9 mouse cellular contexts compared by ENCODE assay signal in the genomic region with DNA sequence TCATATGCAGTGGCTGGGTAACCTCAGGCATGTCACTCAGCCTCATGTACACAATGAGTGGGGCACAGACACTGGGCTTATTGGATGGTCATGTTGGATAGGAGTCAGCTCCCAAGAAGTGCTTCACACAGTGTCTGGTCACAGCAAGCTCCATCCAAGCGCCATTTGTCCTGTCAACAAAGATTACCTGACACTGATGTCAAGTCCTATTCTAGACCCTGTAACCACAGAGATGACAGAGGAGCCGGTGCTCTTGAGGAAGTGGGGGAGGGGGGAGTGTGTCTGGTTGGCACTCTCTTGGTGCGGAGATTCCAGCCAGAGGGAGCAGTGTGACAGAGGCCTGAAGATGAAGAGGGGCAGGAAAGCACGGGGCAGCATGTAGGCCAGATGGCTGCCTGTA. TPM values are rescaled to one million over a fixed set of nuclear protein-coding genes. Genes with fewer than 3 reads are reported as not detected.
A peak's percentile ranks its signal among the peaks of the same experiment; 100 is the strongest.
DNase-seq lines count a peak whose midpoint lies in the region; ATAC-seq and TF ChIP-seq lines count a peak whose summit lies in the region.
"Had no signal": no experiment of that assay in that cellular context is flagged by ENCODE, and none has a peak within 500 bp of the region (broad histone marks: within the 10 kb centered on the region; RNA-seq: fewer than 3 reads in every experiment).

No protein-coding gene starts in this region.

- peaks cover 6% of the 10 kb centered on the region; the same call in 1 of the 2 replicates for H3K36me3 ChIP-seq in hindbrain, embryonic 12.5 days
- peaks cover 5% of the 10 kb centered on the region for H3K36me3 ChIP-seq in midbrain, postnatal 0 days (ENCODE audit: insufficient read depth, low read length)

- H3K4me3 ChIP-seq in layer of hippocampus, adult 2 months, result no peak overlapping the region
- H3K4me3 ChIP-seq in cortical plate, adult 2 months (ENCODE audit: insufficient read depth, low read length), result no peak overlapping the region
- H3K4me3 ChIP-seq in hindbrain, embryonic 12.5 days, result no peak overlapping the region
- H3K4me3 ChIP-seq in midbrain, postnatal 0 days (ENCODE audit: low read depth, low read length), result no peak overlapping the region

- peaks cover 35% of the 10 kb centered on the region for H3K4me1 ChIP-seq in cortical plate, adult 2 months (ENCODE audit: control insufficient read depth, insufficient read depth, low read length)
- peaks cover 78% of the 10 kb centered on the region for H3K4me1 ChIP-seq in hindbrain, embryonic 12.5 days
- H3K4me1 ChIP-seq in midbrain, postnatal 0 days (ENCODE audit: insufficient read depth, low read length), result peaks cover 45% of the 10 kb centered on the region

- no peaks in the 10 kb centered on the region for H3K27me3 ChIP-seq in hindbrain, embryonic 12.5 days
- H3K27me3 ChIP-seq in midbrain, postnatal 0 days (ENCODE audit: insufficient read depth, low read length), result no peaks in the 10 kb centered on the region
- H3K27me3 ChIP-seq: Patski had no signal

- peak overlapping the region; percentile 99 for H3K27ac ChIP-seq in layer of hippocampus, adult 2 months
- H3K27ac ChIP-seq in cortical plate, adult 2 months (ENCODE audit: insufficient read depth, low read length), result 0 out of 2 replicates have a peak overlapping the region, but pooled peaks have one; percentile 0
- H3K27ac ChIP-seq in hindbrain, embryonic 12.5 days, result peak overlapping the region; percentile 99
- peak overlapping the region; percentile 43; the same call in 1 of the 2 replicates for H3K27ac ChIP-seq in midbrain, postnatal 0 days (ENCODE audit: low read depth, low read length)

- no peaks in the 10 kb centered on the region for H3K9me3 ChIP-seq in hindbrain, embryonic 12.5 days (replicated peaks)
- no peaks in the 10 kb centered on the region for H3K9me3 ChIP-seq in midbrain, postnatal 0 days (ENCODE audit: low read length)

- H3K9ac ChIP-seq in hindbrain, embryonic 12.5 days, result no peak overlapping the region
- no peak overlapping the region for H3K9ac ChIP-seq in midbrain, postnatal 0 days (replicated peaks; ENCODE audit: low read length, poor library complexity, severe bottlenecking)

- TF ChIP-seq CTCF in layer of hippocampus, adult 2 months (conservative IDR thresholded peaks at IDR 0.05), result no peak
- no peak for TF ChIP-seq CTCF in cortical plate, adult 2 months (IDR thresholded peaks at IDR 0.05; ENCODE audit: extremely low read depth, insufficient read depth, low read length)
- TF ChIP-seq CTCF in midbrain, postnatal 0 days (IDR thresholded peaks at IDR 0.05), result no peak

- DNase-seq in layer of hippocampus, adult 2 months (ENCODE audit: low spot score in 2 of 2), result no peak
- DNase-seq in layer of hippocampus, postnatal 14 days (ENCODE audit: low spot score in 2 of 2), result no peak
- peak; percentile 50 for DNase-seq in midbrain, postnatal 0 days (ENCODE audit: low spot score)
- DNase-seq in adrenal gland, adult 8-10 months, result no peak
- DNase-seq in gastrocnemius, postnatal 4 days (ENCODE audit: low spot score in 2 of 2), result no peak

- WGBS in hindbrain, embryonic 12.5 days, result 43% methylated on average over 4 of the region's 4 CpGs
- 40% methylated on average over 4 of the region's 4 CpGs for WGBS in midbrain, postnatal 0 days

- no peak overlapping the region for H3K4me2 ChIP-seq in hindbrain, embryonic 12.5 days (replicated peaks)
- H3K4me2 ChIP-seq in midbrain, postnatal 0 days (ENCODE audit: low read depth, low read length, poor library complexity, severe bottlenecking), result no peak overlapping the region

- ATAC-seq in hindbrain, embryonic 12.5 days (ENCODE audit: low FRiP score), result no peak
- ATAC-seq in midbrain, postnatal 0 days (ENCODE audit: low FRiP score), result no peak
- no peak for ATAC-seq in monocyte, adult 5-6 weeks (replicated peaks; ENCODE audit: insufficient number of reproducible peaks, low FRiP score, low TSS enrichment, poor library complexity, severe bottlenecking)
- ATAC-seq: Patski had no signal

- TF ChIP-seq POLR2A in cortical plate, adult 2 months (IDR thresholded peaks at IDR 0.05; ENCODE audit: extremely low read depth, insufficient read depth, low read length), result no peak

RNA-seq across cellular contexts. Expression of a gene that starts 21.6 kb away (rescaled TPM):
- 10 to 100 TPM; 54.4 to 56.8 TPM for total RNA-seq in layer of hippocampus, adult 2 months (2021)
- 10 to 100 TPM; 48.0 to 50.1 TPM for total RNA-seq in layer of hippocampus, postnatal 14 days (2021)
- 45.0 and 47.0 TPM in 2 replicates for polyA plus RNA-seq in cortical plate, adult 2 months (2012; rRNA removed)
- 23.8 and 24.7 TPM in 2 replicates for polyA plus RNA-seq in hindbrain, embryonic 12.5 days (2016; fragmentation: Nextera tagmentation; extraction: Ambion mirVana)
- 47.9 and 51.6 TPM in 2 replicates for total RNA-seq in midbrain, postnatal 0 days (2014; rRNA removed)
- 25.7 and 26.3 TPM in 2 replicates for polyA plus RNA-seq in midbrain, postnatal 0 days (2015; fragmentation: Nextera tagmentation; extraction: Ambion mirVana)
- total RNA-seq in monocyte, adult 5-6 weeks (2017), result 29.6 to 41.9 TPM (median 30.0 TPM) in 3 replicates
- 10 to 100 TPM; 59.3 to 67.0 (median 62.9) TPM for total RNA-seq in adrenal gland, adult 8-10 months (2022)
- 10 to 100 TPM; 45.0 to 51.3 TPM for total RNA-seq in gastrocnemius, postnatal 4 days (2021)

RNA-seq across cellular contexts. Expression of a gene that starts 50.7 kb away (rescaled TPM):
- 10 to 100 TPM; 63.6 to 66.7 TPM for total RNA-seq in layer of hippocampus, adult 2 months (2021)
- total RNA-seq in layer of hippocampus, postnatal 14 days (2021), result 100 to 1,000 TPM in 1 of 2 experiments, 10 to 100 TPM in 1; 99.5 to 106 TPM
- 35.7 and 38.3 TPM in 2 replicates for polyA plus RNA-seq in cortical plate, adult 2 months (2012; rRNA removed)
- polyA plus RNA-seq in hindbrain, embryonic 12.5 days (2016; fragmentation: Nextera tagmentation; extraction: Ambion mirVana), result 78.1 and 78.6 TPM in 2 replicates
- total RNA-seq in midbrain, postnatal 0 days (2014; rRNA removed), result 56.6 and 57.5 TPM in 2 replicates
- polyA plus RNA-seq in midbrain, postnatal 0 days (2015; fragmentation: Nextera tagmentation; extraction: Ambion mirVana), result 43.4 and 43.6 TPM in 2 replicates
- 29.5 to 34.2 TPM (median 34.2 TPM) in 3 replicates for total RNA-seq in monocyte, adult 5-6 weeks (2017)
- 10 to 100 TPM; 27.9 to 91.5 (median 34.7) TPM for total RNA-seq in adrenal gland, adult 8-10 months (2022)
- 10 to 100 TPM; 18.6 to 18.7 TPM for total RNA-seq in gastrocnemius, postnatal 4 days (2021)

Comparison
In these comparisons a context has a peak if more than half of its experiments do, and no peak if none do; other contexts are left out.
1. H3K27ac ChIP-seq: peak in every context shown above with its lines; median percentile 99 in layer of hippocampus, adult 2 months; 99 in hindbrain, embryonic 12.5 days; 43 in midbrain, postnatal 0 days; 0 in cortical plate, adult 2 months.